Mouse (Mus musculus): ENCODE measurements at regions not wholly inside any gene's neighbourhood (a gene's known extent, or its start where the extent isn't known, plus 50 kb on each side); places are given as distances from the start of the nearest gene placed in this dataset.

GRCm38 (mm10) chr2:75514171-75514570 lies 144.9 kb upstream of the Hnrnpa3 start:
- Histone ChIP-seq H3K79me2 (ENCODE audit: control insufficient read depth, insufficient read depth, low read length, poor library complexity) (no peaks in the 10 kb centered on the region), H3K4me3 (ENCODE audit: control insufficient read depth in 1 of 2, insufficient read depth in 1 of 2, low read depth in 2 of 2, low read length in 2 of 2) (no peak overlapping the region), H3K36me3 (ENCODE audit: control insufficient read depth in 1 of 2, insufficient read depth in 2 of 2, low read length in 2 of 2) (no peaks in the 10 kb centered on the region), H3K4me1 (ENCODE audit: control insufficient read depth in 1 of 2, insufficient read depth in 2 of 2, low read length in 2 of 2) (no peaks in the 10 kb centered on the region), H3K9me3 (replicated peaks; ENCODE audit: insufficient read depth, low read length) (no peaks in the 10 kb centered on the region), H3K9ac (ENCODE audit: control insufficient read depth, low read depth, low read length, poor library complexity, severe bottlenecking) (no peak overlapping the region), H3K27ac (ENCODE audit: control insufficient read depth, low read depth, low read length) (no peak overlapping the region), H3K27me3 (ENCODE audit: control insufficient read depth in 1 of 2, insufficient read depth in 2 of 2, low read length in 2 of 2) (peaks cover 0 to 24% of the 10 kb centered on the region in 2 experiments; a peak in 3 of 4 replicates)
- DNase-seq (ENCODE audit: low read depth, low spot score) = no peak
- TF ChIP-seq RCOR1 (IDR thresholded peaks at IDR 0.05; ENCODE audit: low read depth, low read length) (no peak), EP300 (IDR thresholded peaks at IDR 0.05; ENCODE audit: low read depth in 1 of 2, low read length in 2 of 2) (no peak), USF2 (IDR thresholded peaks at IDR 0.05; ENCODE audit: borderline replicate concordance in 1 of 2, insufficient read depth in 1 of 2, low read depth in 1 of 2, low read length in 2 of 2) (no peak), USF1 (IDR thresholded peaks at IDR 0.05; ENCODE audit: low read depth, low read length) (no peak), SIN3A (IDR thresholded peaks at IDR 0.05; ENCODE audit: low read length) (no peak)

- H3K36me3 ChIP-seq (ENCODE audit: control insufficient read depth in 1 of 2, insufficient read depth in 2 of 2, low read length in 2 of 2) = no peaks in the 10 kb centered on the region
- no peaks in the 10 kb centered on the region for H3K79me2 ChIP-seq (ENCODE audit: control insufficient read depth, insufficient read depth, low read length, poor library complexity)
- no peak for DNase-seq (ENCODE audit: low read depth, low spot score)
- no peaks in the 10 kb centered on the region for H3K9me3 ChIP-seq (replicated peaks; ENCODE audit: insufficient read depth, low read length)
- peaks cover 0 to 20% of the 10 kb centered on the region in 2 experiments for H3K27me3 ChIP-seq (ENCODE audit: control insufficient read depth in 1 of 2, insufficient read depth in 2 of 2, low read length in 2 of 2)
- H3K4me1 ChIP-seq (ENCODE audit: control insufficient read depth in 1 of 2, insufficient read depth in 2 of 2, low read length in 2 of 2) = no peaks in the 10 kb centered on the region
- H3K27ac ChIP-seq (ENCODE audit: control insufficient read depth, low read depth, low read length) = no peak overlapping the region
- TF ChIP-seq NELFE (IDR thresholded peaks at IDR 0.05; ENCODE audit: low read depth, low read length) (no peak), MAZ (IDR thresholded peaks at IDR 0.05; ENCODE audit: low read depth, low read length) (no peak), ZC3H11A (IDR thresholded peaks at IDR 0.05; ENCODE audit: low read depth, low read length) (no peak), ZMIZ1 (IDR thresholded peaks at IDR 0.05; ENCODE audit: low read depth, low read length) (no peak), MXI1 (IDR thresholded peaks at IDR 0.05; ENCODE audit: low read depth, low read length) (no peak), MYB (IDR thresholded peaks at IDR 0.05; ENCODE audit: low read depth, low read length) (no peak), SIN3A (IDR thresholded peaks at IDR 0.05; ENCODE audit: low read length) (no peak), TBP (IDR thresholded peaks at IDR 0.05; ENCODE audit: low read depth, low read length) (no peak), USF2 (IDR thresholded peaks at IDR 0.05; ENCODE audit: borderline replicate concordance in 1 of 2, insufficient read depth in 1 of 2, low read depth in 1 of 2, low read length in 2 of 2) (no peak), KAT2A (conservative IDR thresholded peaks at IDR 0.05; ENCODE audit: low read depth, low read length) (no peak), POLR2AphosphoS5 (IDR thresholded peaks at IDR 0.05; ENCODE audit: borderline replicate concordance, low read depth, low read length) (no peak), TAL1 (IDR thresholded peaks at IDR 0.05; ENCODE audit: low read length) (no peak), SMC3 (IDR thresholded peaks at IDR 0.05; ENCODE audit: low read depth, low read length) (no peak), E2F4 (IDR thresholded peaks at IDR 0.05; ENCODE audit: borderline replicate concordance, low read depth, low read length) (no peak)
- no peak overlapping the region for H3K9ac ChIP-seq (ENCODE audit: control insufficient read depth, low read depth, low read length, poor library complexity, severe bottlenecking)
- no peak overlapping the region for H3K4me3 ChIP-seq (ENCODE audit: control insufficient read depth in 1 of 2, insufficient read depth in 1 of 2, low read depth in 2 of 2, low read length in 2 of 2)
Measured at GRCm38 (mm10) chr2:75516223-75516622, 142.8 kb upstream of the Hnrnpa3 start.

All from MEL (cell line).